Mouse (Mus musculus) C2C12 (cell line): ENCODE measurements around the gene Arpc3.

Experiments used
- CEBPB ChIP-seq: IDR thresholded peaks from one replicate; pipeline ENCODE4 v1.6.1; 2011; ENCODE audit warnings: low read depth, mild to moderate bottlenecking, control low read depth, moderate library complexity
- CTCF ChIP-seq: IDR thresholded peaks from one replicate; pipeline ENCODE4 v1.5.1; 2011; ENCODE audit not compliant: control insufficient read depth, insufficient read depth, insufficient read length
- FOSL1 ChIP-seq: IDR thresholded peaks from one replicate; pipeline ENCODE4 v1.8.0; 2011; ENCODE audit warnings: mild to moderate bottlenecking, low read length; ENCODE audit not compliant: poor library complexity, insufficient read depth, severe bottlenecking
- MAX ChIP-seq: IDR thresholded peaks from one replicate; pipeline ENCODE4 v1.6.1; 2011; ENCODE audit warnings: mild to moderate bottlenecking, control low read depth
- MYOD1 ChIP-seq: IDR thresholded peaks from one replicate; pipeline ENCODE4 v1.6.1; 2011; ENCODE audit warnings: low read depth; ENCODE audit not compliant: control insufficient read depth, insufficient read length
- MYOG ChIP-seq: IDR thresholded peaks from one replicate; pipeline ENCODE4 v1.6.1; 2011; ENCODE audit not compliant: control insufficient read depth, insufficient read length; ENCODE audit errors: extremely low read depth
- USF1 ChIP-seq: IDR thresholded peaks from one replicate; pipeline ENCODE4 v1.6.1; 2011; ENCODE audit warnings: low read depth, mild to moderate bottlenecking, control low read depth, moderate library complexity

DNA sequence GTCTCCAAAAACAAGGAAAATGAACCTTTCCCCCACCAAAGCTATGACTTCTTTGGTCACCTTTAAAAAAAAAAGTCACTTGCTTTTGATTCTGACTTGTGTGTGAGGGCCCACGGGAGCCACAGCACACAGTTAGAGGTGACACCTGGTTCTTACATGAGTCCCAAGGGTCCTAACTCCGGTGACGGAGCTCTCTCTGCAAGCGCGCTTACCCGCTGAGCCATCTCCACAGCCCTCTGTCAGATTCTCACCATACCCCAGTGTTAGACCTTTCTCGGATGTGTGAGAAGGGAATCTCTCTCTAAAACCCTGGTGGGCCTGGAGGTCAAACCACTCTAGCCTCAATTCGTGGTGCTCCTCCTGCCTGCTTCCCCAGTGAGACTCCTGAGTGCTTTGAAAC is 5.8 kb downstream of the Arpc3 start:
- no peak for TF ChIP-seq CTCF
- TF ChIP-seq CEBPB = no peak
- no peak for TF ChIP-seq MAX
- no peak for TF ChIP-seq USF1
- no peak for TF ChIP-seq MYOG
- no peak for TF ChIP-seq MYOD1
- no peak for TF ChIP-seq FOSL1
